Mouse (Mus musculus) lung, postnatal 14 days (tissue): ENCODE data around the gene Tsnaxip1.

Source experiments
- DNase-seq: peaks from one replicate; pipeline ENCODE4 v3.0.0; 2021

The Tsnaxip1 gene

GRCm38 (mm10) chr8:105826861-105827848 lies at the start of gene Tsnaxip1, which contains the start of gene Ranbp10:
TSS of gene Tsnaxip1 (plus strand) at chr8:105827731.
TSS of gene Ranbp10 (minus strand) at chr8:105827350.
- peak; percentile 93 for DNase-seq

GRCm38 (mm10) chr8:105777833-105778232 lies 49.7 kb upstream of the Tsnaxip1 start:
- DNase-seq, result no peak

GRCm38 (mm10) chr8:105780298-105780697 lies 47.2 kb upstream of the Tsnaxip1 start:
- no peak for DNase-seq

- DNase-seq, result peak; percentile 75
These were observed 39.3 kb upstream of the Tsnaxip1 start for GRCm38 (mm10) chr8:105788241-105788640.

- no peak for DNase-seq
These were observed 38.6 kb upstream of the Tsnaxip1 start for GRCm38 (mm10) chr8:105788927-105789326.

GRCm38 (mm10) chr8:105789626-105790025 lies 37.9 kb upstream of the Tsnaxip1 start:
- DNase-seq, result no peak

GRCm38 (mm10) chr8:105793331-105793730 lies 34.2 kb upstream of the Tsnaxip1 start:
- no peak for DNase-seq

GRCm38 (mm10) chr8:105794009-105794598 lies 33.4 kb upstream of the Tsnaxip1 start:
- DNase-seq, result no peak

GRCm38 (mm10) chr8:105795785-105796184 lies 31.7 kb upstream of the Tsnaxip1 start:
- DNase-seq, result no peak

GRCm38 (mm10) chr8:105798408-105798807 lies 29.1 kb upstream of the Tsnaxip1 start:
- no peak for DNase-seq

- peak; percentile 94 for DNase-seq
These were observed 28.3 kb upstream of the Tsnaxip1 start for GRCm38 (mm10) chr8:105799091-105799812.

GRCm38 (mm10) chr8:105801153-105801904 lies 26.2 kb upstream of the Tsnaxip1 start:
- DNase-seq, result no peak

- DNase-seq, result no peak
These were observed 22.7 kb upstream of the Tsnaxip1 start for GRCm38 (mm10) chr8:105804797-105805196.

- DNase-seq, result no peak
These were observed 22.2 kb upstream of the Tsnaxip1 start for GRCm38 (mm10) chr8:105805346-105805745.

- no peak for DNase-seq
These were observed 21.6 kb upstream of the Tsnaxip1 start for GRCm38 (mm10) chr8:105805964-105806363.

- DNase-seq, result peak; percentile 35
These were observed 19.8 kb upstream of the Tsnaxip1 start for GRCm38 (mm10) chr8:105807766-105808165.

GRCm38 (mm10) chr8:105808480-105808879 lies 19.1 kb upstream of the Tsnaxip1 start:
- DNase-seq, result peak; percentile 33

GRCm38 (mm10) chr8:105810245-105810786 lies 17.2 kb upstream of the Tsnaxip1 start:
- no peak for DNase-seq

- no peak for DNase-seq
These were observed 16.5 kb upstream of the Tsnaxip1 start for GRCm38 (mm10) chr8:105811061-105811460.

GRCm38 (mm10) chr8:105811543-105811942 lies 16.0 kb upstream of the Tsnaxip1 start:
- no peak for DNase-seq

GRCm38 (mm10) chr8:105812511-105812910 lies 15.0 kb upstream of the Tsnaxip1 start:
- no peak for DNase-seq

- no peak for DNase-seq
These were observed 14.3 kb upstream of the Tsnaxip1 start for GRCm38 (mm10) chr8:105813241-105813640.
